Mouse (Mus musculus) hindbrain, embryonic 10.5 days (tissue): ENCODE results near the gene Gm45062. TPM values are rescaled to one million over a fixed set of nuclear protein-coding genes. Genes with fewer than 3 reads are reported as not detected.

Source experiments
- DNase-seq: peaks from one replicate; pipeline ENCODE4 v3.0.0-alpha.2; 2017; ENCODE audit warnings: low spot score
- H3K27ac ChIP-seq: fragments of 300-500 bp; sonication (generic); 2 replicates; pipeline ENCODE4 v1.5.1; 2016; ENCODE audit warnings: mild to moderate bottlenecking, moderate library complexity
- H3K27me3 ChIP-seq: fragments of 300-500 bp; sonication (generic); 2 replicates; pipeline ENCODE4 v1.6.1; 2016; ENCODE audit warnings: mild to moderate bottlenecking; ENCODE audit not compliant: poor library complexity, insufficient read depth, severe bottlenecking
- H3K36me3 ChIP-seq: fragments of 300-500 bp; sonication (generic); 2 replicates; pipeline ENCODE4 v1.6.1; 2016; ENCODE audit warnings: mild to moderate bottlenecking, moderate library complexity
- H3K4me1 ChIP-seq: fragments of 300-500 bp; sonication (generic); replicated peaks from 2 replicates; pipeline ENCODE4 v1.6.1; 2016; ENCODE audit warnings: mild to moderate bottlenecking
- H3K4me3 ChIP-seq: fragments of 300-500 bp; sonication (generic); 2 replicates; pipeline ENCODE4 v1.5.1; 2016; ENCODE audit warnings: mild to moderate bottlenecking, moderate library complexity
- H3K9me3 ChIP-seq: fragments of 300-500 bp; sonication (generic); 2 replicates; pipeline ENCODE4 v1.6.1; 2016; ENCODE audit warnings: mild to moderate bottlenecking, moderate library complexity
- WGBS: fragments of 180-500 bp; shearing (Covaris S2); methylation state at CpG from one replicate; pipeline ENCODE4 v1.1.7; 2016; 5-methylcytosine and 5-hydroxymethylcytosine counted together
- polyA plus RNA-seq: library from polyadenylated mRNA; unstranded; fragments of >200 nt; fragmentation: Nextera tagmentation; extraction: Ambion mirVana; gene quantifications from 2 replicates; pipeline ENCODE4 v1.2.1, GENCODE M21; 2016

The Gm45062 gene
- polyA plus RNA-seq, 1 experiment from 2014 or later = 9.1 TPM

- WGBS = 82% methylated on average over 2 of the region's 2 CpGs
- Histone ChIP-seq H3K9me3 (no peaks in the 10 kb centered on the region), H3K4me3 (no peak overlapping the region), H3K4me1 (no peaks in the 10 kb centered on the region), H3K27ac (no peak overlapping the region), H3K27me3 (no peaks in the 10 kb centered on the region), H3K36me3 (no peaks in the 10 kb centered on the region)
- DNase-seq = no peak
These were observed 99.5 kb downstream of the Gm45062 start for GRCm38 (mm10) chr6:8358782-8359181.

GRCm38 (mm10) chr6:8360805-8361204 lies 101.6 kb downstream of the Gm45062 start:
- Histone ChIP-seq H3K4me3 (no peak overlapping the region), H3K9me3 (no peaks in the 10 kb centered on the region), H3K27ac (no peak overlapping the region), H3K36me3 (0 out of 2 replicates have a peak, but pooled peaks cover 5% of the 10 kb centered on the region), H3K4me1 (peaks cover 4% of the 10 kb centered on the region; the same call in 1 of the 2 replicates), H3K27me3 (no peaks in the 10 kb centered on the region)
- DNase-seq = no peak
- WGBS = 92% methylated on average over 7 of the region's 7 CpGs

GRCm38 (mm10) chr6:8364033-8364756 lies 104.9 kb downstream of the Gm45062 start:
- no peak overlapping the region for H3K4me3 ChIP-seq
- 69% methylated on average over 12 of the region's 12 CpGs for whole genome bisulfite sequencing
- H3K9me3 ChIP-seq = no peaks in the 10 kb centered on the region
- no peak for DNase-seq
- peaks cover 4% of the 10 kb centered on the region; the same call in 1 of the 2 replicates for H3K4me1 ChIP-seq
- H3K27me3 ChIP-seq = no peaks in the 10 kb centered on the region
- H3K36me3 ChIP-seq = 0 out of 2 replicates have a peak, but pooled peaks cover 5% of the 10 kb centered on the region
- no peak overlapping the region for H3K27ac ChIP-seq

- H3K4me3 ChIP-seq = no peak overlapping the region
- H3K36me3 ChIP-seq = 0 out of 2 replicates have a peak, but pooled peaks cover 5% of the 10 kb centered on the region
- H3K27ac ChIP-seq = no peak overlapping the region
- peaks cover 4% of the 10 kb centered on the region; the same call in 1 of the 2 replicates for H3K4me1 ChIP-seq
- no peaks in the 10 kb centered on the region for H3K27me3 ChIP-seq
- no peaks in the 10 kb centered on the region for H3K9me3 ChIP-seq
- WGBS = 89% methylated on average over 11 of the region's 11 CpGs
- DNase-seq = no peak
These were observed 105.5 kb downstream of the Gm45062 start for GRCm38 (mm10) chr6:8364757-8365150.

- Histone ChIP-seq H3K36me3 (0 out of 2 replicates have a peak, but pooled peaks cover 5% of the 10 kb centered on the region), H3K4me3 (no peak overlapping the region), H3K27ac (no peak overlapping the region), H3K9me3 (no peaks in the 10 kb centered on the region), H3K4me1 (peaks cover 4% of the 10 kb centered on the region; the same call in 1 of the 2 replicates), H3K27me3 (no peaks in the 10 kb centered on the region)
- WGBS = 88% methylated on average over 4 of the region's 4 CpGs
- DNase-seq = no peak
These were observed 108.4 kb downstream of the Gm45062 start for GRCm38 (mm10) chr6:8367675-8368074.

GRCm38 (mm10) chr6:8368198-8368864 lies 109.1 kb downstream of the Gm45062 start:
- Histone ChIP-seq H3K36me3 (0 out of 2 replicates have a peak, but pooled peaks cover 5% of the 10 kb centered on the region), H3K4me3 (no peak overlapping the region), H3K9me3 (no peaks in the 10 kb centered on the region), H3K27me3 (no peaks in the 10 kb centered on the region), H3K27ac (no peak overlapping the region), H3K4me1 (peaks cover 4% of the 10 kb centered on the region; the same call in 1 of the 2 replicates)
- 72% methylated on average over 2 of the region's 2 CpGs for WGBS
- no peak for DNase-seq

- Histone ChIP-seq H3K9me3 (no peaks in the 10 kb centered on the region), H3K4me1 (no peaks in the 10 kb centered on the region), H3K27ac (no peak overlapping the region), H3K4me3 (no peak overlapping the region), H3K36me3 (0 out of 2 replicates have a peak, but pooled peaks cover under 1% of the 10 kb centered on the region), H3K27me3 (no peaks in the 10 kb centered on the region)
- DNase-seq = no peak
- WGBS = 90% methylated on average over 3 of the region's 3 CpGs
These were observed 111.4 kb downstream of the Gm45062 start for GRCm38 (mm10) chr6:8370624-8371023.

GRCm38 (mm10) chr6:8373051-8373450 lies 113.8 kb downstream of the Gm45062 start:
- 66% methylated on average over 2 of the region's 2 CpGs for WGBS
- Histone ChIP-seq H3K27ac (no peak overlapping the region), H3K4me1 (no peaks in the 10 kb centered on the region), H3K36me3 (peaks cover 5% of the 10 kb centered on the region), H3K4me3 (no peak overlapping the region), H3K9me3 (no peaks in the 10 kb centered on the region), H3K27me3 (no peaks in the 10 kb centered on the region)
- DNase-seq = no peak

GRCm38 (mm10) chr6:8373851-8374250 lies 114.6 kb downstream of the Gm45062 start:
- no peaks in the 10 kb centered on the region for H3K9me3 ChIP-seq
- no peak overlapping the region for H3K27ac ChIP-seq
- no peaks in the 10 kb centered on the region for H3K4me1 ChIP-seq
- no peak for DNase-seq
- no peaks in the 10 kb centered on the region for H3K27me3 ChIP-seq
- H3K36me3 ChIP-seq = peaks cover 8% of the 10 kb centered on the region
- 57% methylated on average over 8 of the region's 8 CpGs for WGBS
- H3K4me3 ChIP-seq = no peak overlapping the region

GRCm38 (mm10) chr6:8374290-8374689 lies 115.0 kb downstream of the Gm45062 start:
- no peaks in the 10 kb centered on the region for H3K4me1 ChIP-seq
- no peak overlapping the region for H3K27ac ChIP-seq
- H3K4me3 ChIP-seq = no peak overlapping the region
- H3K27me3 ChIP-seq = no peaks in the 10 kb centered on the region
- WGBS = 85% methylated on average over 6 of the region's 6 CpGs
- peaks cover 8% of the 10 kb centered on the region for H3K36me3 ChIP-seq
- H3K9me3 ChIP-seq = no peaks in the 10 kb centered on the region
- no peak for DNase-seq

- Histone ChIP-seq H3K27me3 (no peaks in the 10 kb centered on the region), H3K36me3 (peaks cover 8% of the 10 kb centered on the region), H3K27ac (no peak overlapping the region), H3K4me1 (no peaks in the 10 kb centered on the region), H3K9me3 (no peaks in the 10 kb centered on the region), H3K4me3 (no peak overlapping the region)
- 77% methylated on average over 4 of the region's 4 CpGs for WGBS
- no peak for DNase-seq
These were observed 115.5 kb downstream of the Gm45062 start for GRCm38 (mm10) chr6:8374712-8375111.

GRCm38 (mm10) chr6:8376351-8376750 lies 117.1 kb downstream of the Gm45062 start:
- Histone ChIP-seq H3K27ac (no peak overlapping the region), H3K4me3 (no peak overlapping the region), H3K4me1 (no peaks in the 10 kb centered on the region), H3K36me3 (peaks cover 8% of the 10 kb centered on the region), H3K9me3 (no peaks in the 10 kb centered on the region), H3K27me3 (no peaks in the 10 kb centered on the region)
- 93% methylated on average over 5 of the region's 5 CpGs for WGBS
- no peak for DNase-seq

- Histone ChIP-seq H3K36me3 (peaks cover 8% of the 10 kb centered on the region), H3K4me1 (no peaks in the 10 kb centered on the region), H3K27me3 (no peaks in the 10 kb centered on the region), H3K9me3 (no peaks in the 10 kb centered on the region), H3K4me3 (no peak overlapping the region), H3K27ac (no peak overlapping the region)
- no peak for DNase-seq
- WGBS = 90% methylated on average over 8 of the region's 8 CpGs
These were observed 118.4 kb downstream of the Gm45062 start for GRCm38 (mm10) chr6:8377667-8378066.
